Mouse (Mus musculus): ENCODE results near the gene Iars. TPM values are rescaled to one million over a fixed set of nuclear protein-coding genes. Genes with fewer than 3 reads are reported as not detected.

Gene Iars
- 17.9 and 25.0 TPM in 2 replicates for polyA plus RNA-seq (2012; rRNA removed)

DNA sequence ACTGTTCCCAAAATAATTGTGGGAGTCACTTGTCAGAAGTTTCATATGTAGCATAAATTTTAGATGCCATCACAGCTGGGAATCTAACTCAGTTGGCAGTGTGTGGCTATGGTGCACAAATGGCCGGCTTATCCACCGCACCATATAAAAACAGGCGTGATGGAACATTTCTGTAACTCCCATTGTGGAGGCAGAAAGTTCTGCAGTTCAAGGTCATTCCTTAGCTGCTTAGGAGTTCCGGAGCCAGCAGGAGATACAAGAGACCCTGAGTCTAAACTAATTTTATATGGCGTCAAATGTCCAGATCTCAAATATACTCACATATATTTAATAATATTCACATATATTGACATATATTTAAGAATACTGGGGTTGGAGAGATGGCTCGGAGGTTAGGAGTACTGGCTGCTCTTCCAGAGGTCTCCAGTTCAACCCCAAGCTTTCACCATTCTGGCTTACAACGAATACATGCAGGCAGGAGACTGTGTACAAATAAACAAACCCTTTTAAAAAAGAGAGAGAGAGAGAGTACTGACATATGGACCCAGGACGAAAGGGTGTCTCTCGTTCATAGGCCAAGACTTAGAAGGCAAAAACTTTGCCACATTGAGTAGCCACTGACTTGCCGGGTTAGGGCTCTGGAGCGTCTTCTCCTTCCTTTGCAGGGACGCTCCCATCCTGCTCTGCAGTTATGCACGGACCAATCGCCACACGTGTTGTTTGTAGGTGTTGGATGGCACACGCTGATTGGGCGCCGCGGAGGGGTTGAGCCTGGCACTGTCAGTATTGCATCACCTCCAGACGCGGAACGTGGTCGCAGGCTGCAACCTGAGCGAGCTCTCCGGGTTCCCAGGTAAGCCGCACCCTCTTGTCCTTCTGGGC, at the start of gene Iars:
Gene Iars (plus strand): TSS at position 750 of the 882 bp plus-strand sequence.
- DNase-seq (ENCODE audit: low read depth, low spot score) = peak; percentile 95
- WGBS = 3% methylated on average over 26 of the region's 26 CpGs

DNA sequence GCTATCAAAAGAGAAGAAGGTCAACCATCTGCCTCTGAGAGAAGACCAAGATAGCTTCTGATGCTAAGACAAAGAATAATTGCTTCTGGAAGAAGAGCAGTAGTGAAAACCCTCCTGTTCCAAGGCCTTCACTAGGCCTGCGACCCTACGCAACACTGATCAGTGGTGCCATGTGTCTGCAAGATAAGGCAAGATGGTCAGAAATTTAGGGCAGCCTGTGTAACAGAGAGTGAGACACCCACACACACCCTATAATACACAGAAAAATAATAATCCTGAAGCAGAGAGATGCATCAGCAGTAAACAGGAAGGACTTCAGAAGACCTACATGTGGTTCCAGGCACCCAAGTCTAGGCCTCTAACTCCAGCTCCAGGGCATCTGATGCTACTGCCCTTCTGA, 41.9 kb upstream of the Iars start:
- DNase-seq (ENCODE audit: low read depth, low spot score) = no peak
- 97% methylated on average over 2 of the region's 2 CpGs for WGBS

DNA sequence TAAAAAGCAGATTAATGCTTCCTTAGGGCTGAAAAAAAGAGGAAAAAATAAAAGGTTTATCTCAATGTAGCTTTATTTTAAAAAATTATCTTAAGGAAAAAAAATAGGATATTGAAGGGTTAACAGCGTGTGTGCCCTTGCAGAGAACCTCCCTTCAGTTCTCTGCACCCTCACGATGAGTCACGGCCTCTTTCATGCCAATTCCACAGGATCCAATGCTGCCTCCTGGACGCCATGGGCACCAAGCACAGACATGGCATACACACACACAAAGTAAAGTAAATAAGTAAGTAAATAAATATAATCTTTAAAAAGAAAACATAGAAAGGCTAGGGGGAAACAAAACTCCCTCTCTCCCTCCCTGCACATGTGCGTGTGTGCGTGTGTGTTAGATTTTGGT, 39.2 kb upstream of the Iars start:
- 60% methylated on average over 6 of the region's 6 CpGs for WGBS
- DNase-seq (ENCODE audit: low read depth, low spot score) = no peak

DNA sequence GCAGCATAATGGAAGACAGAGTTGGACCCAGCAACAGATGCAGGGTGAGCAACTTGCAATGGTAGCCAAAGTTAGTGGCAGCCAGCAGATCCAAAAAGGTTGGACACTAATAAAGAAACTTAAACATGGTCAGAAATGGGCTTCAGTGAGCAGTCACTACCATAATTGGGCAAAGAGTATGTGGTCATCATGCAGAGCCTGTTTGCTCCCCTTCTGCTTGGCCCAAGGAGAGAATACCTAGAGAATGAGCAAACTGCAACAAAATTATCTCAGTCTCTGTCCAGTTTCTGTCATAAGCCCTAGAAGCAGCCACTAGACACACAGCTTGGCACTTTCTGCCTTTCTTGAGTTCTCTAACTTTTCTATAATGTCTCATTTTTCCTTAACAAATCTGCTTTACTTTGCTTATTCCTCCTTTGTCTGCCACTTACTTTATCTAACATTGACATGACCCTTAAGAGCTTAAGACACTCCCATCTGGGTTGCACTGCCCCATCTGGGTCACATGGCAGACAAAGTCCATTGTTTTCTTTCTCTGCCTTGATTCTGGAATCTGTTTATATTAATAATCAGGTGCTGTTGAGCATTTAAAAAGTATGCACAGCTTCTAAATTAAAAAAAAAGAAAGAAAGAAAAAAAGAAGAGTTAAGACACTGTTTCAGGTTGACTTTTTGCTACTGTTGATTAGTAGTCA, 38.1 kb upstream of the Iars start:
- no peak for DNase-seq (ENCODE audit: low read depth, low spot score)

DNA sequence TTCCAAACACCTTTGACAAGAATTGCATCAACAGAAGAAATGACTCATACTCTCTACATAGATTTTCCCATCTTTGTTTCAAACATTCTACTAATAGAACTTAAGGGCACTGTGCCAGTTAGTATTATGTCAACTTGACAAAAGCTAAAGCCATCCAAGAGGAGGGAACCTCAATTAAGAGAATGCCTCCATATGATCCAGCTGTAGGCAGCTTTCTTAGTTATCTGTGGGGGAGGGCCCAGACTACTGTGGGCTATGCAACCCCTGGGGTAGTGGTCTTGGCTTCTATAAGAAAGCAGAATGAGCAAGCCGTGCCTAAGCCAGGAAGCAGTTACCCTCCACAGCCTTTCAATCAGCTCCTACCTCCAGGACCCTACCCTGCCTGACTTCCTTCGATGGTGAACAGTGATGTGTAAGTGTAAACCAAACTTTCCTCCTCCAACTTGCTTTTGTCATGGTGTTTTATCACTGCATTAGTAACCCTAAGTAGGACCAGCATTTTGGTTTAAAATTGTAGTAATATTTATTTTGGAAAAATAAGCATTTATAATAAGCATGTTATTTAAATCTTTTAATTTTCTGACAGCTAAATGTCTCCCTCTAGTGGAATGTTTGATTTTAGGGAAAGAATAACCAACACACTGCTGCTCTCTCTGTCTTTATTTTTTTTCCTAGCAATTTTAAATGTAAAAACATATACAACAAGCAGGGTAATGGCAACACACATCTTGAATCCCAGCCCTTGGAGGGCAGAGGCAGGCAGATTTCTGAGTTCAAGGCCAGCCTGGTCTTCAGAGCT, 37.0 kb upstream of the Iars start:
- DNase-seq (ENCODE audit: low read depth, low spot score) = no peak
- WGBS = 67% methylated on average over 2 of the region's 2 CpGs

DNA sequence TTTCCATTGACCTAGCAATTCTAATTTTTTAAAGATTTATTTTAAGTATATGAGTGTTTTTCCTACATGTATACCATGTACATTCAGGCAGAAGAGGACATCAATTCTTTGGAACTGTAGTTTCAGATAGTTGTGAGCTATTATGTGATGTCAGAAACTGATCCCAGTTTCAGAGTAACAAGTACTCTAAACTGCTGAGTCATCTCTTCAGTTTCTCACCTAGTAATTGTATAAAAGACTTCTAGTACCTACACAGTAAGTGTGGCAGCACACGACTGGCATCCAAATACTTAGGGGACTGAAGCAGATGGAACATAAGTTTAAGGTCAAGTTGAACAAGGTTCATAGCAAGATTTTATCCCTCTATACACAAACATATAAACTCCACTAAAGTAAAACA, 35.9 kb upstream of the Iars start:
- DNase-seq (ENCODE audit: low read depth, low spot score) = no peak
- WGBS = 60% methylated on average over 1 of the region's 1 CpGs

DNA sequence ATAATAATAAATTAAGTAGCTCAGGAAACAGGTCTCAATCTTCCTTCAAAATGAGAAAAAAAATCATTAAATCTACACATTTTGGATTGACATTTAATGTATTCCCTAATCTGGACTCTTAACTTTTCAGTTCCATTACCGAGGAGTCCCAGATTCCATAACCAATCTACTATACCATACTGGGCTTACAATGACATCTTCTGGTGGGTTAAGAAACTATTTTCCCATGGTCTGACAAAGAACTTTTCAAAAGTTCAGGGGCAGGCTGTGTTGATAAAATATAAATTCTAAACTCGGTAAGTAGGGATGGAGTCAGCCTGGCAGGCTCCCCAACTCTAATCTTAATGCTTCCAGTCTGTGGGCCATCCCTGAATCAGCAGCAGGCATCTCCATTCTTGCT, 30.8 kb upstream of the Iars start:
- no peak for DNase-seq (ENCODE audit: low read depth, low spot score)
- WGBS = 13% methylated on average over 2 of the region's 2 CpGs

DNA sequence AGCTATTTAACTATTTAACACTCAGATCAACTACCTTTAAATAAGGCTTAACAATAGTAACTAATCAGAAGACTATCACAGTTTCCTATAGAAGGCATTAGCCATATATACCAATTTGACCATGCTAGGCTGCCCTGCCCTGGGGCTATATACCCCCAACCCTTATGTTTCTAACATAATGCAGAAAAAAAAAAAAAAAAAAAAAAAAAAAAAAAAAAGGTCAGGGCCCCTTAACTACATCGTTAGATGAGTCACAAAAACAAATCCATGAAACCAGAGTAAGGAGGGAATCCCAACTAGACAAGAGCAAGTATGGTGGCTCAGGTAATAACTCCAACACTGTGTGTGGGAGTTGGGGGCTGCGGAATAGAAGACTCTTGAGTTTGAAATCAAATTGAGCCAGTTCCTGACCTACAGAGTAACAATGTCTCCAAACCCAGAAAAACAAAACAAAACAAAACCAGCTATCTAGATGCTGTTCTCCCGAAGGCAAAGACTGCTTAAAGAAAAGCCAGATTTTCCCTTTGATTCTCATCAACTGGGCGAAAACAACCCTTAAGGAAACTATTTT, 30.0 kb upstream of the Iars start:
- 0% methylated on average over 4 of the region's 4 CpGs for WGBS
- DNase-seq (ENCODE audit: low read depth, low spot score) = no peak

DNA sequence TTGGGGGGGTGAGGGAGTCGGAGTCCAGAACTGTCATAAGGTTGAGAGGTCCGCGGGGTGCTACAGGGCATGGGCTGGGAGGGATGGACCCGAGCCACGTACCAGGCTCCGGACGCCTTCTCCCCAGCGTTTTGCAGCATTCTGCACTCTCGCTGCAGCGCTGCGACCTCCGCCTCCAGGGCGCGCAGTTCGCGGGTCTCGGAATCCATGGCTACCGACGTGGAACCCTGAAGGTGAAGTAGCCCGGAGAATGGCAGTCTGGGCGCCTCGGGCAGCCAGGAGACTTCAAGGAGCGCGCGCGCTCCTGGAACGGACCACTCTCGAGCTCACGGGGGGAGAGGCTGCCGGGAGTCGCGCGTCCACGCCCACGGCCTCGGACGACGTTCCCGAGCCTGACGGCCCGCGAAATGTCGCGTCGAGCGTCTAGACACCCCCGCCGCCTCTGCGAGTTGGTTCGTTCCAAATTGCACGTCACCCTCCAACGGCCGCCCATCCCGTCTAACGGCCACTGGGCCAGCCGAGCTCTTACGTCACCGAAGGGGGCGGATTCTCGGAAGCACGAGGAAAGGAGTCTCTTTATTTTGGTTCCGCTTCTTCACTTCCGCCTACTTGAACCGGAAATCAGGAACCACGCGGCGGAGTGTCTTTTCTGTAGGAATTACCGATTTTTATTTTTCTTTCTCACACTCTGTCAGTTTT, 29.3 kb upstream of the Iars start, which contains the start of the genes Cenpp and Nol8:
Gene Cenpp (minus strand): TSS at position 305 of the 699 bp plus-strand sequence.
Gene Nol8 (plus strand): TSS at position 598 of the 699 bp plus-strand sequence.
- DNase-seq (ENCODE audit: low read depth, low spot score) = peak; percentile 96
- under 1% methylated on average over 68 of the region's 68 CpGs for WGBS

DNA sequence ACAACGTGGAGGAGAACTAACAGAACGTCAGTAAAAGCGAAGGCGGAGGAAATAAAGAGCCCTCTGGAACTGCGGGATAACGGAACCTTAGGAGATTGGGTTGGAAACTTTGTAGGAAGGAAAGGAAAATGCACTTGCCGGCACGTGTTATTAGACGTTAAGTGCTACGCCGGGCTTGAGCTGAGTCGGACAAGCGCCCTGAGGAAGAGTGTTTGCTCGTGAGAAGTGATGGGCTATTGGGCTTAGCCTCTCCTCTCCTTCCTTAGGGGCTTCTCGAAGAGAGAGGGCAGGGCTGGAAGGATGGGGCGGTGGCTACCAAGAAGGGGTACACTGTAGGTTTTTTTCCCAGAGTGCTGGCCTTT, 28.7 kb upstream of the Iars start:
- under 1% methylated on average over 16 of the region's 16 CpGs for WGBS
- no peak for DNase-seq (ENCODE audit: low read depth, low spot score)

DNA sequence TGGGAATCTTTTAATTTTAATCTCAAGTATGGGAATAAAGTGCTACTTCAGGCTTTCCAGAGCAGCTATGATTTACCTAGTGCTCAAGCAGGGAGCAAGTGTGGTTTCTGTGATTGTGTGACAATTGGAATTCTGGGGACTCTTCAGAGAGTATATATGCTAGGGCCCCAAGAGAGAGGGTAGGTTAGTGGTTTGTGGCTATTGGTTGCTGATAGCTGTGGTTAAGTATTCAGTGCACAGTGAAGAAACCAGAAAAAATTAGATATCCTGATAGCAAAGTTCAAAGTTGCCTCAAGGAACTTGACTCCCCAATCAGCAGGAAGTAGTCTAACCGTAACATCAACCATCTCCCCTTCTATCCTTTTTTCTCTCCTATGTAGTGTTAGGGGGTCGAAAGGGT, 4.1 kb upstream of the Iars start:
- no peak for DNase-seq (ENCODE audit: low read depth, low spot score)
- WGBS = 85% methylated on average over 2 of the region's 2 CpGs

DNA sequence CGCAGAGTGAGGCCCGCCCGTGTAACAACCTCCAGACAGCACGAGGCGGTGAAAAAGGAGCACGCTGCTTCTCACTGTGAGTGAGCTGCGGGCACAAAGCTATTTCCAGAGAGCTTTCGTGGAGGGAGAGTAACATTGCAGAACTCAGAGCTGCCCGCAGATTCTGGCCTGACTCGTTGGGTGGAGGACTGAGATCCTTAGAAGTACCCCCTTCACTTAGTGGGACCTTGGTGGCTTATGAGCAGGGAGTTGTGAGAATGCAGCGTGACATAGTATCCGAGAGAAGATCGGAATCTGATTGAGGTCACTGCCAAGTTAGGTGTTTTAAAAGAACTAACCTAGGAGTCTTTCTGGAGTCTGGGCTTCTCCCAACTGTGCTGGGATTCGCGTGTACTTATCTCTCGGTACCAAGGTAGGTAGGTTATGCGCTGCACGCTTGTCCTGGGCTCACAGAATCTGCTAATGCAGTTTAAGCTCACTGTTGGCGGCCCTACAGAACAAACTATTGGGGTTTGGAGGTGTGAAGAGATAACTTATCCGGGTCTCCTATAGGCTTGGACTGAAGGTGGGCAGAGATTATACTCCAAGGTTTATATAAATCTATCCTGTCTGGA, 440 bp downstream of the Iars start:
- WGBS = under 1% methylated on average over 20 of the region's 20 CpGs
- peak; percentile 13 for DNase-seq (ENCODE audit: low read depth, low spot score)

DNA sequence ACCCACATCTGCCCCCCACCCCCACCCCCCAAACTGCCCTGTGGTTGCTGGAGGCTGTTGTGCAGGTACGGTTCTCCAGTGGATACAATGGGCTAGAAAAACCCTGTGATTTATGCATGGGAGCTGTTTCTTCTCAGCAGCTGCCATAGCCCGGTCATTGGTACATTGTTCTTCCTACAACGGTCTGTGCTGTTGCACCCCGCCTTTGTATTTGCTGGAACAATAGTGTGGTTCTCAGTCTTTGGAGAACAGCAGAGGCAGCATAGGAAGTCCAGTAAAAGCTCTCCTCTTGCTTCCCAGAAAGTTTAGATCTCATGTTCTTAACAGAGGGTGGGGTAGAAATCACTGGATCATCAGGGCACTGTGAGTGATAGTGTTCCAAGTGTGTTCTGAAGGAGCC, 2.4 kb downstream of the Iars start:
- 61% methylated on average over 4 of the region's 4 CpGs for WGBS
- DNase-seq (ENCODE audit: low read depth, low spot score) = no peak

DNA sequence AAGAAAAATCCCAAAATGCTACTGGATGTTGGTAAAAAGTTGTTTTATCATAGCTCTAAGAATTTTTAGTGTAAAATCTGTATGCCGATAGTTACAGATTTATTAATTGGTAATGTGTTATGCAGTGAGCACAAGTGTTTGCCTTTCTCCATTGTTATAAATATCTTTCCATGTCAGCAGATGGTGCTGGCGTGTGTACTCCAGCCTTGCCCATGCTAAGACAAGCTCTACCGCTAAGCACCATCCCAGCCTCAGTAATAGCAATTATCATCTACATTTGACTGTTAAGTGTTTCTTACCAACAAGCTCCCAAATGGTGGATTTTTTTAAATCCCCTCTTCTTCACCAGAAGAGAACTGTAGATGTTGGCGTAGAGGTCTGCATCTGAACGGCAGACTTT, 9.2 kb downstream of the Iars start:
- no peak for DNase-seq (ENCODE audit: low read depth, low spot score)
- WGBS = 95% methylated on average over 5 of the region's 5 CpGs

DNA sequence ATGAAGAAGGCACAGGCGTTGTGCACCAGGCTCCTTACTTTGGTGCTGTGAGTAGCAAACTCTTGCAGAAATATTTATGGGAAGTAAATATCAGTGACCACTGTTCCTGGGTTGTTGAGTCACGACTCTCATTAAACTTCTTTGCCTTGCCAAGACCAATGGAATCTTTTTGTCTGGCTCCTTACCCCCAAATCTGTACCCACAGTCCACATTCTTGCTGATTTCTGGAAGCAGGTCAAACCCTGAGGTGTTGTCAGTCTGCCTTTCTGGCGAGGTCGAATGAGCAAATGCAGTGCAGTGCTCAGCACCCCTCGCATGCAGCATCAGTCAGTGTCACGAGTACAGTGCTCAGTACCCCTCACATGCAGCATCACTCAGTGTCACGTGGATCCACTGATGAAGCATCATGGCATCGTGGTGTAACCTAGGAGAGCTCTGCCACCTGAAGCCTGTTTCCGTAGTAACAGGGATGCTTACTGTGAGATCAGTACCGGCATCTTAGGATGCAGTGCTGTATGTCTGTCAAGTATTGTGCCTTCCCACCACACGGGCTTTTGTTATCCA, 21.4 kb downstream of the Iars start:
- no peak for DNase-seq (ENCODE audit: low read depth, low spot score)
- 91% methylated on average over 11 of the region's 11 CpGs for WGBS

DNA sequence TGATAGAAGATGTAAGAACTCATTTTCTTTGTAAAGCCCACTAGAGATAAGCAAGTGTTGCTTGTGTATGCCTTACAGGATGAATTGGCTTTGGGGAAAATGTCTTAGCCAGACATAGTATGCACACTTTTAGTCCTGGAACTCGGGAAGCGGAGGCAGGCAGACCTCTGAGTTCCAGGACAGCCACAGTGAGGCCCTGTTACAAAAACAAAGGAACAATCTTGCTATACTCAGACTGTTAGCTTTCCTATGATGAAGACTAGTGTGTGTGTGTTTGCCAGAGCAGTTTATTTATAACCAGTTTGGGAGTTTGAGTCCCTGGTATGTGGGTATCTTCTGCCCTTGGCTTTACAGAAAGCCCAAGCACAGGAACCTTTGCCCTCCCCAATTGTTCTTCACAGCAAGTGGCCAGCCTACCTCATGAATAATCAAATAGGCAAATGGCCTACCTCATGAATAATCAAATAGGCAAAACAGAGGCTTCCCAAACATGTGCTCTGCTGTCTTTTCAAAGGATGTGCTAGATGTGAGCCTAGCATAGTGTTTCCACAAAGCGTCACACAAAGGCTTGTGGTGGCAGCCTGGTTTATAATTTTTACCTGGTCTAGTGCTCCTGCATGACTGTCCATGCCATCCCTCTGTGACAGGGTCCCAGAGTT, 24.3 kb downstream of the Iars start:
- WGBS = 93% methylated on average over 3 of the region's 3 CpGs
- no peak for DNase-seq (ENCODE audit: low read depth, low spot score)

DNA sequence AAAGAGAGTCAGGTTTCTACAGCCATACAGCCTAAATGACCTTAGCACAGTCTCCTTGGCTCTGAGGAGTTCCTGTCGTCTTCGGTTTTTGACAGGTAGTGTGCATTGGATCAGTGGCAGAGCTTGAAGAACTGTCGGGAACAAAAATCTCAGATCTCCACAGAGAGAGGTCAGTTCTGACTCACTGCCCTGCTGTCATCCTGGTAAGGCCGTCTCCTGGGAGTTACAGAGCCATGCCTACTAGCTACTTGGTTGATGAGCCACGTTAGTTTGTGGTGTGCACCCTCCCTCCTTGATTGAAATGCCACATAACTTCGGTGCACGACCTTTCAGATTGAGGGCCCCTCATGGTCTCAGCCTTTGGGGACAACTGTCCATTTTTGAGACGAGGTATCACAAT, 26.4 kb downstream of the Iars start:
- WGBS = 93% methylated on average over 8 of the region's 8 CpGs
- no peak for DNase-seq (ENCODE audit: low read depth, low spot score)

DNA sequence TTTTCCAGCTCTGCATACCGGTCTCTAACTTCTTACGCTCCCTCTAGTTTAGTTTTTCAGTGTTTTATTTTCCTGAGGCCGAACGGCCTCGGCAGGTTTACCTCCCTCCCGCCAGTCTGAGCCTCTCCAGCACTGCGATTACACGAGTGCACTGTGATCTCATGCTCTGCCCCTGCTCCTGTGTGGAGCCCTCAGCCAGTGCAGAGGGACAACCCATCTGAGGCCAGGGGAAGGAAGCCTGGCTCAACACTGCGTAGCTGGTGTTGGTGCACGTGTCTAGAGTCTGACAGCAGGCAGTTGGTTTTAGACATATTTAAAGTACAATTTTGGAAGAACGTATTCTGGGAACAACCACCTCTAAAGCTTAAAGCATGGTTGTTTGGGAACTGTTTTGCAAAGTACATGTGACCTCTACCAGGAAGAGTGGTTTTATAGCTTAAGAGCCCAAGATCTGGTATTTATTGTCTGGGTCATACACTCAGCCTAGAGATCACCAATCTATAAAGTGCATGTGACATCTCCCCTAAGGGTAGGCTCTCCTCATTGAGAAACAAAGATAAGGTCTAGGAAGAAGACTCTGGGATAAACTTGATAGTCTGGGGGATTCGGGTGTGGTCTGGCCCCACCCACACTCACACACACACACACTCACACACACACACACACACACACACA, 30.3 kb downstream of the Iars start:
- DNase-seq (ENCODE audit: low read depth, low spot score) = no peak
- 70% methylated on average over 12 of the region's 12 CpGs for WGBS
